Mouse (Mus musculus): ENCODE data around the gene Chn2. TPM values are rescaled to one million over a fixed set of nuclear protein-coding genes. Genes with fewer than 3 reads are reported as not detected.

The Chn2 gene
- total and polyA plus RNA-seq, 3 experiments, result not detected

GRCm38 (mm10) chr6:54199516-54199915 lies 160.2 kb downstream of the Chn2 start:
- no peak for TF ChIP-seq TAL1 (IDR thresholded peaks at IDR 0.05; ENCODE audit: low read length)
- TF ChIP-seq MAZ (IDR thresholded peaks at IDR 0.05; ENCODE audit: low read depth, low read length), result no peak
- TF ChIP-seq MYC (IDR thresholded peaks at IDR 0.05; ENCODE audit: low read depth, low read length), result no peak
- no peak for TF ChIP-seq EP300 (IDR thresholded peaks at IDR 0.05; ENCODE audit: low read depth in 1 of 2, low read length in 2 of 2)
- TF ChIP-seq E2F4 (IDR thresholded peaks at IDR 0.05; ENCODE audit: borderline replicate concordance, low read depth, low read length), result no peak
- TF ChIP-seq ELF1 (IDR thresholded peaks at IDR 0.05; ENCODE audit: low read depth, low read length), result no peak
- no peak for TF ChIP-seq MAX (IDR thresholded peaks at IDR 0.05; ENCODE audit: low read length)
- no peak for TF ChIP-seq TCF12 (IDR thresholded peaks at IDR 0.05; ENCODE audit: low read depth, low read length)
- no peak for TF ChIP-seq MAFK (IDR thresholded peaks at IDR 0.05; ENCODE audit: borderline replicate concordance, low read depth, low read length)
- TF ChIP-seq SIN3A (IDR thresholded peaks at IDR 0.05; ENCODE audit: low read length), result no peak
- TF ChIP-seq CHD2 (IDR thresholded peaks at IDR 0.05; ENCODE audit: low read length), result no peak
- no peak for TF ChIP-seq ZMIZ1 (IDR thresholded peaks at IDR 0.05; ENCODE audit: low read depth, low read length)
- no peak for TF ChIP-seq NELFE (IDR thresholded peaks at IDR 0.05; ENCODE audit: low read depth, low read length)
- TF ChIP-seq MXI1 (IDR thresholded peaks at IDR 0.05; ENCODE audit: low read depth, low read length), result no peak
- TF ChIP-seq POLR2AphosphoS2 (IDR thresholded peaks at IDR 0.05; ENCODE audit: low read length), result no peak
- no peak for TF ChIP-seq ETS1 (IDR thresholded peaks at IDR 0.05; ENCODE audit: low read depth, low read length)
- TF ChIP-seq JUND (IDR thresholded peaks at IDR 0.05; ENCODE audit: low read depth, low read length), result no peak
- TF ChIP-seq RCOR1 (IDR thresholded peaks at IDR 0.05; ENCODE audit: low read depth, low read length), result no peak
- TF ChIP-seq ZC3H11A (IDR thresholded peaks at IDR 0.05; ENCODE audit: low read depth, low read length), result no peak
- TF ChIP-seq BHLHE40 (IDR thresholded peaks at IDR 0.05; ENCODE audit: borderline replicate concordance, low read depth, low read length), result no peak
- no peaks in the 10 kb centered on the region for H3K79me2 ChIP-seq (ENCODE audit: control insufficient read depth, insufficient read depth, low read length, poor library complexity)
- H3K9me3 ChIP-seq (replicated peaks; ENCODE audit: insufficient read depth, low read length), result no peaks in the 10 kb centered on the region
- no peak overlapping the region for H3K4me3 ChIP-seq (ENCODE audit: control insufficient read depth in 1 of 2, insufficient read depth in 1 of 2, low read depth in 2 of 2, low read length in 2 of 2)
- H3K27me3 ChIP-seq (ENCODE audit: control insufficient read depth in 1 of 2, insufficient read depth in 2 of 2, low read length in 2 of 2), result no peaks in the 10 kb centered on the region; a peak in 1 of 4 replicates
- no peak for DNase-seq (ENCODE audit: low read depth, low spot score)
- H3K4me1 ChIP-seq (ENCODE audit: control insufficient read depth in 1 of 2, insufficient read depth in 2 of 2, low read length in 2 of 2), result no peaks in the 10 kb centered on the region
- no peaks in the 10 kb centered on the region for H3K36me3 ChIP-seq (ENCODE audit: control insufficient read depth in 1 of 2, insufficient read depth in 2 of 2, low read length in 2 of 2)
- no peak overlapping the region for H3K9ac ChIP-seq (ENCODE audit: control insufficient read depth, low read depth, low read length, poor library complexity, severe bottlenecking)
- H3K27ac ChIP-seq (ENCODE audit: control insufficient read depth, low read depth, low read length), result no peak overlapping the region

- no peaks in the 10 kb centered on the region; a peak in 1 of 4 replicates for H3K27me3 ChIP-seq (ENCODE audit: control insufficient read depth in 1 of 2, insufficient read depth in 2 of 2, low read length in 2 of 2)
- H3K9ac ChIP-seq (ENCODE audit: control insufficient read depth, low read depth, low read length, poor library complexity, severe bottlenecking), result no peak overlapping the region
- H3K9me3 ChIP-seq (replicated peaks; ENCODE audit: insufficient read depth, low read length), result no peaks in the 10 kb centered on the region
- TF ChIP-seq MXI1 (IDR thresholded peaks at IDR 0.05; ENCODE audit: low read depth, low read length) (no peak), MYC (IDR thresholded peaks at IDR 0.05; ENCODE audit: low read depth, low read length) (no peak), NELFE (IDR thresholded peaks at IDR 0.05; ENCODE audit: low read depth, low read length) (no peak), CHD1 (IDR thresholded peaks at IDR 0.05; ENCODE audit: low read depth, low read length) (no peak), SIN3A (IDR thresholded peaks at IDR 0.05; ENCODE audit: low read length) (no peak), GATA1 (IDR thresholded peaks at IDR 0.05; ENCODE audit: low read depth, low read length) (no peak), USF1 (IDR thresholded peaks at IDR 0.05; ENCODE audit: low read depth, low read length) (no peak), SMC3 (IDR thresholded peaks at IDR 0.05; ENCODE audit: low read depth, low read length) (no peak), UBTF (IDR thresholded peaks at IDR 0.05; ENCODE audit: borderline replicate concordance, insufficient read depth, low read depth, low read length) (no peak), RCOR1 (IDR thresholded peaks at IDR 0.05; ENCODE audit: low read depth, low read length) (no peak)
- H3K4me3 ChIP-seq (ENCODE audit: control insufficient read depth in 1 of 2, insufficient read depth in 1 of 2, low read depth in 2 of 2, low read length in 2 of 2), result no peak overlapping the region
- H3K27ac ChIP-seq (ENCODE audit: control insufficient read depth, low read depth, low read length), result no peak overlapping the region
- H3K36me3 ChIP-seq (ENCODE audit: control insufficient read depth in 1 of 2, insufficient read depth in 2 of 2, low read length in 2 of 2), result no peaks in the 10 kb centered on the region
- H3K79me2 ChIP-seq (ENCODE audit: control insufficient read depth, insufficient read depth, low read length, poor library complexity), result no peaks in the 10 kb centered on the region
- no peaks in the 10 kb centered on the region for H3K4me1 ChIP-seq (ENCODE audit: control insufficient read depth in 1 of 2, insufficient read depth in 2 of 2, low read length in 2 of 2)
- no peak for DNase-seq (ENCODE audit: low read depth, low spot score)
These were observed 160.8 kb downstream of the Chn2 start for GRCm38 (mm10) chr6:54200031-54200722.
